8 mouse cellular contexts compared by ENCODE assay signal in the genomic region with DNA sequence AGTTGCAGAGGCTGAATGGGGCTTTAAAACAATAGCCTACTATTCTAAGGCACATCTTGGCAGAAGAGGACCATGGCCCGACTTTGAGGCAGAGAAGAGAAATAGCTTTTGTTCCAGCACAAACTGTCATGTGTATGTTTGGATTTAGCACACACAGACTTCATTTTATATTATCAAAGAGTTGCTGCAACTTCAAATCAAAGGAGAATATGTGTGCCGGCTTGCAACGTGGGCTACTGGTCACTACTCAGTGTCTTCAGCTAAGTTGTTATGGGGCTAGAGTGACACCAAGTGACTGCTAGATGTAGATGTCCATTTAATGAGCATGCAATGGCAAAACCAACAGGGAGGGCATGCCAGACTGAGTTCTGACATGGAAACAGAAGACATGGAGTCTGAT. TPM values are rescaled to one million over a fixed set of nuclear protein-coding genes. Genes with fewer than 3 reads are reported as not detected.
A peak's percentile ranks its signal among the peaks of the same experiment; 100 is the strongest.
DNase-seq lines count a peak whose midpoint lies in the region; ATAC-seq and TF ChIP-seq lines count a peak whose summit lies in the region.

No protein-coding gene starts in this region.

- DNase-seq in cerebellum, postnatal 4 days (ENCODE audit: low spot score in 2 of 2): no peak
- peak; percentile 52 for DNase-seq in layer of hippocampus, adult 11-12 months (ENCODE audit: low spot score)
- no peak for DNase-seq in layer of hippocampus, postnatal 14 days (ENCODE audit: low spot score in 2 of 2)
- peak; percentile 47 for DNase-seq in brain, embryonic 14.5 days (ENCODE audit: low read depth)
- DNase-seq in left cerebral cortex, adult 9 months (ENCODE audit: low spot score in 2 of 2): peak; percentile 28
- DNase-seq in urinary bladder, postnatal 4 days (ENCODE audit: low spot score in 2 of 2): no peak

- no peak; the same call in 1 of the 2 replicates for TF ChIP-seq CTCF in brain, embryonic 14.5 days (IDR thresholded peaks at IDR 0.05; ENCODE audit: borderline replicate concordance, extremely low read depth, insufficient read depth, insufficient read length)

- no peak for TF ChIP-seq POLR2A in brain, embryonic 14.5 days (IDR thresholded peaks at IDR 0.05; ENCODE audit: borderline replicate concordance, extremely low read depth, insufficient read depth, insufficient read length, poor library complexity, severe bottlenecking)

- peak; percentile 88 for ATAC-seq in cerebellum, adult (ENCODE audit: insufficient number of reproducible peaks, low FRiP score, low TSS enrichment)
- ATAC-seq in erythroid progenitor cell, adult 5-6 weeks (replicated peaks; ENCODE audit: low FRiP score, poor library complexity, severe bottlenecking): no peak

RNA-seq across cellular contexts. Expression of gene Ddias, which starts 46.1 kb away (rescaled TPM):
- 1 to 10 TPM in 1 of 2 experiments, under 1 TPM in 1; 0.86 to 2.2 TPM for total RNA-seq in layer of hippocampus, postnatal 14 days (2021)
- 2.6 and 3.5 TPM in 2 replicates for polyA plus RNA-seq in brain, embryonic 14.5 days (2012; rRNA removed)
- total RNA-seq in erythroid progenitor cell, adult 5-6 weeks (2015; ENCODE audit: low replicate concordance): 32.3 and 43.2 TPM in 2 replicates
- total RNA-seq in erythroid progenitor cell, adult 5-6 weeks (2017; ENCODE audit: low replicate concordance): 24.4 and 30.3 TPM in 2 replicates

RNA-seq across cellular contexts. Expression of gene Prcp, which starts 46.3 kb away (rescaled TPM):
- total RNA-seq in layer of hippocampus, postnatal 14 days (2021): 10 to 100 TPM in 1 of 2 experiments, 1 to 10 TPM in 1; 8.8 to 10.9 TPM
- 14.4 and 20.3 TPM in 2 replicates for polyA plus RNA-seq in brain, embryonic 14.5 days (2012; rRNA removed)
- 81.8 and 98.5 TPM in 2 replicates for total RNA-seq in erythroid progenitor cell, adult 5-6 weeks (2015; ENCODE audit: low replicate concordance)
- 38.8 and 50.4 TPM in 2 replicates for total RNA-seq in erythroid progenitor cell, adult 5-6 weeks (2017; ENCODE audit: low replicate concordance)

Comparison
In these comparisons a context has a peak if more than half of its experiments do, and no peak if none do; other contexts are left out.
1. DNase-seq: peak in layer of hippocampus, adult 11-12 months (single experiment), brain, embryonic 14.5 days (single experiment) and left cerebral cortex, adult 9 months (2 of 2); none in cerebellum, postnatal 4 days (0 of 2), layer of hippocampus, postnatal 14 days (0 of 2) and urinary bladder, postnatal 4 days (0 of 2).
2. RNA of gene Ddias, which starts 46.1 kb away (total RNA-seq): 24.4 to 43.2 TPM in erythroid progenitor cell, adult 5-6 weeks; 0.86 to 2.2 TPM in layer of hippocampus, postnatal 14 days; every median in the first group is over 4 times any median in the second.